24 mouse cellular contexts compared by ENCODE assay signal in the genomic region with DNA sequence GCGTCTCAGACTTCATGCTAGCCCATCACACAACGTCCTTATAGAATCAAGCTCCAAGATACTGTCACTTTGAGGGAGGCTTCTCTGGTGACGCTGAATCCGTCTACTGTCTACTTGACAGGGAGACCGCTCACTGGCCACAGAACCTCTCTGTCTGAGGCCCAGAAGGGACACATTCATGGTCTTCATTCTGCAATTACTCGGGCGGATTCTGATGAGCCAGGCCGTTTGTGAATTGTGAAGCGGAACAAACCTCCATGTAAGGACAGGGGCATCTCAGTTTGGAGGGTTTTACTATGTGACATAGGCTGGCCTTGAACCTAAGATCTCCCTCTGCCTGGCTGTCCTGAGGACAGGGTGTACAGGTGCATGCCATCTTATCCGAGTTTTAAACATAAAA.
"Had no signal": no experiment of that assay in that cellular context is flagged by ENCODE, and none has a peak within 500 bp of the region (broad histone marks: within the 10 kb centered on the region; RNA-seq: fewer than 3 reads in every experiment).

No protein-coding gene starts in this region.

- DNase-seq: gastrocnemius, adult 2 months; gastrocnemius, postnatal 10 days; heart, postnatal 10 days; heart, postnatal 4 days; kidney, adult 18-20 months; kidney, adult 8-10 months; kidney, postnatal 10 days; kidney, postnatal 4 days; liver; liver, embryonic 13.5 days had no signal

- ATAC-seq: inflammation-experienced regulatory T-cells, adult 6 months; intestine, embryonic 15.5 days; intestine, postnatal 0 days had no signal

- H3K4me1 ChIP-seq: hindbrain, embryonic 10.5 days; hindbrain, embryonic 12.5 days; hindbrain, embryonic 15.5 days; liver, embryonic 15.5 days had no signal

- H3K4me3 ChIP-seq: gastrocnemius, adult 2 months; heart, adult 2 months; heart, embryonic 10.5 days; heart, embryonic 12.5 days; hindbrain, embryonic 10.5 days; hindbrain, embryonic 12.5 days; hindbrain, embryonic 15.5 days; intestine, embryonic 15.5 days; left cerebral cortex, adult 2 months; limb, embryonic 10.5 days; limb, embryonic 12.5 days; liver, embryonic 13.5 days; liver, embryonic 15.5 days had no signal

- H3K36me3 ChIP-seq: hindbrain, embryonic 12.5 days; limb, embryonic 10.5 days; liver, embryonic 13.5 days; liver, embryonic 15.5 days had no signal

- H3K4me2 ChIP-seq: heart, embryonic 12.5 days; hindbrain, embryonic 12.5 days; hindbrain, embryonic 15.5 days; intestine, embryonic 15.5 days; limb, embryonic 12.5 days; liver, embryonic 11.5 days; liver, embryonic 13.5 days; liver, embryonic 15.5 days had no signal

- H3K27ac ChIP-seq: heart, embryonic 10.5 days; hindbrain, embryonic 10.5 days; hindbrain, embryonic 12.5 days; hindbrain, embryonic 15.5 days; intestine, embryonic 15.5 days; left cerebral cortex, adult 2 months; limb, embryonic 10.5 days; limb, embryonic 12.5 days; liver, embryonic 13.5 days; liver, embryonic 15.5 days had no signal

- H3K27me3 ChIP-seq: heart, embryonic 12.5 days; hindbrain, embryonic 12.5 days; hindbrain, embryonic 15.5 days; intestine, embryonic 15.5 days; limb, embryonic 12.5 days; liver, embryonic 13.5 days; liver, embryonic 15.5 days had no signal

- H3K9ac ChIP-seq: heart, embryonic 12.5 days; hindbrain, embryonic 12.5 days; hindbrain, embryonic 15.5 days; intestine, embryonic 15.5 days; limb, embryonic 12.5 days; liver, embryonic 13.5 days; liver, embryonic 15.5 days had no signal

- H3K9me3 ChIP-seq: heart, embryonic 10.5 days; heart, embryonic 12.5 days; hindbrain, embryonic 10.5 days; hindbrain, embryonic 12.5 days; hindbrain, embryonic 15.5 days; intestine, embryonic 15.5 days; limb, embryonic 10.5 days; limb, embryonic 12.5 days; liver, embryonic 13.5 days; liver, embryonic 15.5 days had no signal
